Mouse (Mus musculus) thymus, postnatal 36 days (tissue): ENCODE results near the gene Mmgt2.

Experiments
- DNase-seq, 2 experiments: peaks; one replicate each; pipeline ENCODE4 v3.0.0; 2022; ENCODE audit warnings: mixed read lengths in 2 of 2

The Mmgt2 gene

DNA sequence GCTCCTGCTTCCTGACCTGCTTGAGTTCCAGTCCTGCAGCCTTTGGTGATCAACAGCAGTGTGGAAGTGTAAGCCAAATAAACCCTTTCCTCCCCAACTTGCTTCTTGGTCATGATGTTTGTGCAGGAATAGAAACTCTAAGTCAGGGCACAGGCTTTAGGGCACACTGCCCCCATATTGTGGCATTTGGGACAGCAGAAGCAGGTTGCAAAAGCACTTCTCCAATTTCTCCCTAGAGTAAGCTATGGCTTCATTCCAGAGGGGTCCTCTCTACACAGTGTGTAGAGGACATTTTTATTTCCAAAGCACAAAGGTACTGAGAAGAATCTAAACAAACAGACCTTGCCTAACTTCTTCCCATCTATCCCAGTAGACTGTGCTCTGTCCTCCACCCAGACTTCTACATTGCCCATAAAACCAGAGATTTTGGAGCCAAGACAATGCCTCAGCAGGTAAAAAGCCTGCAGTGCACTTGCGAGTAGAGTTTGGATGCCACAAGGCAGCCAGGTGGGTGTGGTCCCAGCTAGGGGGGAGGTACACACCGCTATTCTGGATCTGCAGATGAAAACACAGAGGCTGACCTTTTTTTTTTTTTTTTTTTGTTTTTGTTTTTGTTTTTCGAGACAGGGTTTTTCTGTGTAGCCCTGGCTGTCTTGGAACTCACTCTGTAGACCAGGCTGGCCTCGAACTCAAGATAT is 26.7 kb upstream of the Mmgt2 start:
- DNase-seq: no peak

DNA sequence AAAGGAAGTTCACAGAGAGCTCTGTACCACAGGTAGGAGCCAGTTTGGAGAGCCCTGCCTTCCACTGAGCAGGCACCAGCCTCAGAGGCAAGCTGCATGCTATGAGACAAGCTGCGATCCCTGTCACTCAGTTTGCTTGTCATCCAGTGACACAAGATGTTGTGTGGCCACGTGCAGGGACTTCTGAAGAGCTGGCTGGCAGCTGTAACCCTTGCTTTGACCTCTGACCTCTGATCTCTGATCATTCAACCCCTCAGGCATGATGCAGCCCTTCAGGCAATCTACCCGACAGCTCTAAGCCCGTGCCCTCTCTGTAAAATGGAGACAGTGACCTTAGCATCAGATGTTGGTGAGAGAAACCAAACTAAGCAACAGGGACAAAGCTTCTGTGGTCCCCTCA is 25.6 kb upstream of the Mmgt2 start:
- DNase-seq: no peak

- DNase-seq: no peak
These were observed 23.8 kb upstream of the Mmgt2 start for GRCm38 (mm10) chr11:62624341-62625291.

DNA sequence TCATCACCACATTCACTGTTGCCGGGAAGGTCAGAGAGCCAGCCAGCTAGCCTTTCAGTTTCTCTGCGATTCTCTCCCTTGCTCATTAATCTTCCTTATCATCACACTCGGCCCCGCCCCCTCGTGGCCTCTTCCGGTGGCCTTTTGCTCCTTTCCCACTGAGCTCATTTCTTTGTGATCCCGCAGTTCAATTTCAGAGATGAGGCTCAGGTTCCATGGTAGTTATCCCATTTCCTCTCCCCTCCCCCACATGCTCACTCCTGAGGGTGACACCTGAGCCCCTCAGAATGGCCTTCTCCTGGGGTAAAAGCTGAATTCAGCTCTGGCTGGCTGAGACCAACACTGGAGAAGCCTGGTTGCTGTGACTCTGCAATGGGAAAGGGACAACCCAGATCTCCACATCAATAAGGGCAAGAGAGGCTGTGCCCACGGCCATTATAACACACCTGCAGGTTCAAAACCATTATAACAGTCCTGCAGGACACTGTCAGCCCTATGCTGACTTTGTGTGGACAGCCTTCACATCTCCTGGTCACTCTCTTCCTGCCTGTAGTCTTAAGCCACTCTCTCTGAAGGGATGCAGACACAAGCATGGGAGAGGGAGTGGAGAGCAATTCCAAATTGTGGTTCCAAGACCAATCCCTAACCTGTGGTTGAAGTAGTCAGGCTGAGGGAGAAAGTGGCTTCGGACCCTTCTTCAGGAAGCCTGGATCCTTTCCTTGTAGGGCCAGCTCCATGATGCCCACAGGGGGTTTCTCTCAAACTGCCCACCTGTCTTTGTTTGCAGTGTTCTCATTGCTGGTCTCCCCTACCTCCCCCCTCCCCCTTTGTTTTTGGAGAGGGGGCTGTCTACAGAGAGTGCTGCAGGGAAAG is 18.9 kb upstream of the Mmgt2 start:
- DNase-seq: no peak

- no peak for DNase-seq
These were observed 18.1 kb upstream of the Mmgt2 start for GRCm38 (mm10) chr11:62630225-62630821.

GRCm38 (mm10) chr11:62631138-62631537 is 17.3 kb upstream of the Mmgt2 start:
- DNase-seq: no peak

DNA sequence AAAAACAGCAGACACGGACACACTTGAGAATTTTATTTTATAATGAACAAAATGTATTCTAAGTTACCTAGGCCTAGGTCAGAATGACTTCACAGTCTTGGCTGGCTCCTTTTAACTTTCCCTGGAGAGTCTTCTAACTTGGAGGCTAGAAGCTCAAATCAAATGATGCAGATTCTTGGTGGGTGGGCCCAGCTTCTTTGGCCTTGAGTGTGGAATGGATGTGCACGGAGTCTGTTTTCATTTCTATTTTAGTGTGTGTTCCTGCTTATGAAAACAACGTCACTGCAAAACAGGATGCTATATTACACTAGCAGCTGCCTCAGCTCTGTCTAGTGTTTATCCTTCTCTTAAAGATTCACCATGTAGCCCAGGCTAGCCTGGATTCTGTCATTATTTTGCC is 13.1 kb upstream of the Mmgt2 start:
- no peak for DNase-seq

- DNase-seq: no peak
These were observed 12.2 kb upstream of the Mmgt2 start for GRCm38 (mm10) chr11:62636105-62636839.

DNA sequence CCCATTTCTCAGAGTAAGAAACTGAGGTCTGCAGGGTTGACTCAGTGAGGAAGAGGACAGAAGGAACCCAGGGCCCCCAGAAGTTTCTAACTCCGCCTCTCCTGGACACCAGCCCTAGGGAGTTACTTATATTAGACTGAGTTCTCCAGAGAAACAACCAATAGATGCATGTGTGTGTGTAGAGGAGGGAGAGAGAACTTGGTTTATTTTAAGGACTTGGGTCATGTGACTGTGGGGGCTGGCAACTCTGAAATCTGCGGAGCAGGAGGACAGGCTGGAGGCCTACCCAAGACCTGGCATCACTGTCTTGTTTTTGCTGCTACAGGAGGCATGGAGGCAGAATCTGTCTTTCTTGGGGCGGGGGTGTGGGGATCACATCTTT is 11.6 kb upstream of the Mmgt2 start:
- DNase-seq: no peak

DNA sequence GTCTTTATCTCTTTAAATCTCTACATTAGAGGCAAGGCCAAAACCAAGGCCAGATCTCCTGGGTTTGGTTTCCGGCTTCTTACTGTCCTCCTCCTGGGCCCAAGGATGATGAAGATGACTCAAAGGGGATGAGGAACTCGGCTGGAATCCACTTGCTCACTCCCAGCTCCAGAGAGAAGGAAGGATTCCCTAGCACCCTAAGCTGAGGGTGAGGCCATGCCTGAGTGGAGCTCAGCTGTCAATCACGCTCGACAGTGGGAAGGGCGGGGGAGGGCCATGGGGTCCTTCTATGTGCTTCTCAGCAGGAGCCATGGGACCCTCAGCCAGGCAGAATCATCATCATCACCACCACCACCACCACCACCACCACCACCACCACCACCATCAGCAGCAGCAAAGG is 11.1 kb upstream of the Mmgt2 start:
- DNase-seq: no peak

DNA sequence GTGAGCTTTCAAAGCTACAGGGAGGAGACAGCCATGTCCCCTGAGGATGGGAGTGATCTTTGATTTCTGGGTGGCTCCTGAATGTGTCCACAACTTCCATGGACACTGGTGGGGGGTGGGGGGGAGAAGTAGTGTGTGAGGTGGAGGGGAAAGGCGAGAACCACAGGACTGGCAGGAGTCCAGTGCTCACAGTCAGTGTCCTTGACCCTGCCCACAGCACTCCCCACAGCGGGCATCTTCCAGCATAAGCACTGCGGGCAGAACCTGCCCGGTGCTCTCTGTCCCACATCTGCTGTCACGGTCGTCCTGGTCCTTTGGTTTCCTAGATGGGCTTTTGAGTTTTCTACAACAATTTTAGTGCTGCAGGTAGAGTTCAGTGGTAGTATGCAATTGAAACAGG is 10.7 kb upstream of the Mmgt2 start:
- DNase-seq: no peak

GRCm38 (mm10) chr11:62638402-62638801 is 10.1 kb upstream of the Mmgt2 start:
- no peak for DNase-seq

DNA sequence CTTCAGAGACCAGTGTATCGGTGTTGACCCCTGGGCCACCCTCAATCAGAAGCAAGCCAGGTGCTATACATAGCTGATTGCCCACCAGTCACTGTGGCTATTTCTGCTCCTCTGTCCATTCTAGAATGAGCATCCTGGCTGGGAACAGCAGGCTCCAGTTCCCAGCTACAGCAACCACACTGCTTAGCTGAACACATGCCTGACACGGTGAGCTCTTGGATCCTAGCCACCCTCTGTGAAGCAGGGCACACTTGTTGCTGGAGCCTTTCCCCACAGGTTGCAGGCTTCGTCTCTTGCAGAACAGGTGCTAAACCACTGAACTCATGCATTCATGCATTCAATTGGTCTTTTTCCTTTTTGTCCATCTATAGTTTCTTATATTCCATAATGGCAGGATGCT is 8.1 kb upstream of the Mmgt2 start:
- no peak for DNase-seq

GRCm38 (mm10) chr11:62642023-62642844 is 6.2 kb upstream of the Mmgt2 start:
- DNase-seq: no peak

DNA sequence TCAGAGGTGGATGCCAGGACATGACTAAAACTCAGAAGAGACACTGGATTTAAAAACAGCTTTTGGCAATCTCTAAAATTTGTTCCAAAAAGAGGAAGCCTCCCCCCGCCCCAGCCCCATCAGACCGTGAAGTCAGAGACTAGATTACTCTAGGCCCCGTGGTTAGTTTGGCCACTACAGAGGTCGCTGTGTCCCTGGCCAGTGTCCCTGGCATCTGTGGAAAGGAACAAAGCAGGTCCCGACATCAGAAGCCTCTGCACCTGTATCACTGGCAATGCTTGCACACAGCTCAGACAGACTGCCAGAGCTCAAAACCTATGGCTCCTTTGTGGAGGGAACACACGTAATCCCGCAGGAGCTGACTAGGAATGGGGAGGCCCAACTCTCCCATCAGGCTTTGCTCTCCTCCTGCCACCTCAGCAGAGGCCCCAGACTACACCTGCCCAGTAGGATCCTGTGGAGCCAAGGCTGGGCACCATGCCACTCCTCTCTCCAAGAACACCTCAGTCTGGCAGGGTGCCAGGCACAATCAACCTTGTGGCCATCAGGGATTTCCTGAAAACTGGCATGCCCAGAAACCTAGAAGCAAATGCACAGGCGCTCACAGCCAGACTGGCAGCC is 5.3 kb upstream of the Mmgt2 start:
- no peak for DNase-seq

- no peak for DNase-seq
These were observed 4.6 kb upstream of the Mmgt2 start for GRCm38 (mm10) chr11:62643681-62644363.

- DNase-seq: no peak
These were observed 3.7 kb upstream of the Mmgt2 start for GRCm38 (mm10) chr11:62644602-62645336.

DNA sequence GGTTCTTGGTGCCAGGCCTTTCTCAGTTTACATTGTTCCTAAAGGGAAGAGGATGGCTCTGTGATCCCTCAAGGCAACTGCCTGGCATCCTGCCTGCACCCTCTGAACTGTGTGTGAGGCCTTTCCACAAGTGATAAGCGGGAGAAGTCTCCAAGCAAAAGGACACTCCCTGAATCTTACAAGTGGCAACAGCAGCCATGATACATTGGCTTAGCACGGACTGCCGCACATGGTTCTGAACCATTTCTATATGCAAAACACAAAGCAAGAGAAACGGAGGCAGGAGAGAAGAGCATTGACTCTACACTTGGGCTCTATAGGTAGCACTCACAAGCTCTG is 3.2 kb upstream of the Mmgt2 start:
- DNase-seq: no peak

DNA sequence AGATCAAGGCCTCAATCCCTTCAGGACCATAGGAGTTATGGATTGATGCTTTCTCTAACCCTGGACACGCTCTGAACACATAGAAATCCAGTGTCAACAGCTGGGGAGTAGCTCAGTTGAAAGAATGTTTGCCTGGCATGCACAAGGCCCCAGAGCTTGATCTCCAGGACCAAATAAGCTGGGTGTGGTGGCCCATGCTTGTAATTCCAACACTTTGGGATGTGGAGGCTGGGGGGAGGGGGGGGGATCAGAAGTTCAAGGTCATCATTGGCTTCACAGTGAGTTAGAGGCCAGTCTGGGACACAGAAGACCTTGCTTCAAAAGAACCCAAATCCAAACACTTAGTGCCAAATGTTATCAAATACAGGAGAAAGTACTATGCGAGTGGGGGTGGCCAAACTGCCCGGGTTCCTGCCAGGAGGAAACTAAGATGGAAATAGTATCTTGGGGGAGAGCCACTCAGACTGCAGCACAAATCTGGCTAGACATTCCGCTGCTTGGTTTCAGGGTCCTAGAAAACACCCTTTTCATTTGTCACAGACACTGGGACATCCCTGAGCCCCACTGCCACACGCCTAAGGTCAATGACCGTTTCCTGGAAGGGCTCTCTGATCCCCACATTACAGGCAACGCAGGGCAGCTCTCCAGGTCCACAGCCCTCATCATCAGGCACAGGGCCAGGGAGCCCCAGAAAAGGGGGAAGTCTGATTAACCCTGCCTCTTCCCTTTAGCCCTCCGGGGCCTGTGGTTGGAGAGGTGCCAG is 2.6 kb upstream of the Mmgt2 start:
- DNase-seq: no peak
